Mouse (Mus musculus) midbrain, embryonic 16.5 days (tissue): Measurements from ENCODE around the gene Ndufs2. TPM values are rescaled to one million over a fixed set of nuclear protein-coding genes. Genes with fewer than 3 reads are reported as not detected.

Experiments
- ATAC-seq: fragments of 200-750 bp; cut with Nextera tagmentation; 2 replicates; pipeline ENCODE4 v1.8.0; 2017; ENCODE audit warnings: moderate TSS enrichment
- H3K27ac ChIP-seq: fragments of 300-500 bp; sonication (generic); 2 replicates; pipeline ENCODE4 v1.5.1; 2014; ENCODE audit warnings: mild to moderate bottlenecking, low read length, mixed read lengths
- H3K27me3 ChIP-seq: fragments of 300-500 bp; sonication (generic); 2 replicates; pipeline ENCODE4 v1.6.1; 2014; ENCODE audit warnings: low read depth, low read length, mixed read lengths; ENCODE audit not compliant: control insufficient read depth, insufficient read depth
- H3K36me3 ChIP-seq: fragments of 300-500 bp; sonication (generic); 2 replicates; pipeline ENCODE4 v1.6.1; 2014; ENCODE audit warnings: mild to moderate bottlenecking, low read length, moderate library complexity, mixed read lengths; ENCODE audit not compliant: control insufficient read depth, insufficient read depth
- H3K4me1 ChIP-seq: fragments of 300-500 bp; sonication (generic); 2 replicates; pipeline ENCODE4 v1.6.1; 2014; ENCODE audit warnings: mild to moderate bottlenecking, low read length, mixed read lengths; ENCODE audit not compliant: control insufficient read depth, insufficient read depth
- H3K4me2 ChIP-seq: fragments of 300-500 bp; sonication (generic); 2 replicates; pipeline ENCODE4 v1.6.1; 2014; ENCODE audit warnings: mild to moderate bottlenecking, low read length, mixed read lengths
- H3K4me3 ChIP-seq: fragments of 300-500 bp; sonication (generic); 2 replicates; pipeline ENCODE4 v1.5.1; 2014; ENCODE audit warnings: low read depth, mild to moderate bottlenecking, low read length, moderate library complexity, mixed read lengths
- H3K9ac ChIP-seq: fragments of 300-500 bp; sonication (generic); 2 replicates; pipeline ENCODE4 v1.6.1; 2014; ENCODE audit warnings: low read depth, low read length, mixed read lengths
- H3K9me3 ChIP-seq: fragments of 300-500 bp; sonication (generic); replicated peaks from 2 replicates; pipeline ENCODE4 v1.6.1; 2014; ENCODE audit warnings: mild to moderate bottlenecking, low read length, mixed read lengths; ENCODE audit not compliant: control insufficient read depth, poor library complexity, severe bottlenecking
- WGBS: fragments of 180-500 bp; shearing (Covaris S2); extraction: QIAGEN DNeasy Blood & Tissue Kit; methylation state at CpG from one replicate; pipeline ENCODE4 v1.1.7; 2014; 5-methylcytosine and 5-hydroxymethylcytosine counted together
- polyA plus RNA-seq: library from polyadenylated mRNA; unstranded; fragments of >200 nt; fragmentation: Nextera tagmentation; extraction: Ambion mirVana; gene quantifications from 2 replicates; pipeline ENCODE4 v1.2.1, GENCODE M21; 2015

The Ndufs2 gene
- polyA plus RNA-seq, 1 experiment from 2014 or later = 225 TPM

DNA sequence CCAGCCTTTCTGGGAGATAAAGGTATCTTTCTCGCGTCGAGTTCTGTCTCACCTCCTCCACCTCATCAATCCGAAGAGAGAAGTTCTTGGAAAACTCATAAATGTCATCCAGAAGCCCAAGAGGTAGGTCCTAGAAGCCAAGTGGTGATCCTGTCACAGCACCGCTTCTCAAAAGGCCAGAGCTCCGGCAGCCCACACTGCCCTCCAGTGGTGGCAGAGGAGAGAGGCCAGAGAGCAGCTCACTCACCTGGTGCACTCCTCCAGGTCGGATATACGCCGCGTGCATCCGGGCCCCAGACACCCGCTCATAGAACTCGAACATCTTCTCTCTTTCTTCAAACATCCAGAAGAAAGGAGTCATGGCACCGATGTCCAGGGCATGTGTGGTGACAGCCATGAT is 12.7 kb downstream of the Ndufs2 start:
- Histone ChIP-seq H3K9ac (no peak overlapping the region), H3K9me3 (no peaks in the 10 kb centered on the region), H3K4me2 (no peak overlapping the region), H3K27ac (no peak overlapping the region), H3K27me3 (no peaks in the 10 kb centered on the region), H3K4me3 (no peak overlapping the region), H3K36me3 (peaks cover 53% of the 10 kb centered on the region), H3K4me1 (no peaks in the 10 kb centered on the region)
- ATAC-seq = 0 out of 2 replicates have a peak, but pooled peaks have one; percentile 47
- 74% methylated on average over 14 of the region's 14 CpGs for WGBS

DNA sequence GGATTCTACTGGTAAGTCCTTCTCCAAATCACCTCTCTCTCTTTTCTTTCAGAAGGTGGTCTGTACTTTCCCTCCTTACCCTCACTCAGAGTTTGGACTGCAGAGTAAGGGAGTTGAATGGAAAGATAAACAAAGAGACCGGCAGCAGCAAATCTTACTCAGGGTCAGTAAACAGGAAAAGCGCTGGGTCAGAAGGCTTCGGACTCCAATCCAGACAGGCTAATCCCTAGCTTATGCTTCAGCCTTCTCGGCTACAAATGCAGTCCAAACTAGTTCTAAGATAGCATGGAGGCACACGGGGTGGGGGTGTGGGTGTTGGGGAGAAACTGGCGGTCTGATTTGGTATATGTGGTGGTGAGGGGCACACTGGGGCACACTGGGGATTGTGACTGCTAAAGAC is 13.8 kb downstream of the Ndufs2 start:
- H3K4me3 ChIP-seq = no peak overlapping the region
- 75% methylated on average over 6 of the region's 6 CpGs for WGBS
- H3K27me3 ChIP-seq = no peaks in the 10 kb centered on the region
- peaks cover 53% of the 10 kb centered on the region for H3K36me3 ChIP-seq
- H3K27ac ChIP-seq = no peak overlapping the region
- ATAC-seq = no peak
- no peaks in the 10 kb centered on the region for H3K9me3 ChIP-seq
- H3K4me2 ChIP-seq = no peak overlapping the region
- H3K9ac ChIP-seq = no peak overlapping the region
- H3K4me1 ChIP-seq = no peaks in the 10 kb centered on the region

DNA sequence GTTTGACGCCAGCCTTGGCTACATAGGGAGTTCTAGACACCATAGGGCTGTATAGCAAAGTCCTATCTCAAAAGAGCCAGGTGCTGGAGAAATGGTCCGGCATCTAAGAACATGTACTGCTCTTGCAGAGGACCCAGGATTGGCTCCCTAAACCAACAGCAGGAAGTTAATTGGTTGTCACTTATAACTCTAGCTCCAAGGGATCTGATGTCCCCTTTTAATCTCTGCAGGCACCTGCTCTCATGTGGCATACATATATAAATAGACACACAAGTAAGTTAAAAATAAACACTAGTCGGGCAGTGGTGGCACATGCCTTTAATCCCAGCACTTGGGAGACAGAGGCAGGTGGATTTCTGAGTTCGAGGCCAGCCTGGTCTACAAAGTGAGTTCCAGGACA is 15.4 kb downstream of the Ndufs2 start:
- H3K36me3 ChIP-seq = peaks cover 45% of the 10 kb centered on the region
- H3K4me2 ChIP-seq = no peak overlapping the region
- no peak overlapping the region for H3K4me3 ChIP-seq
- no peaks in the 10 kb centered on the region for H3K4me1 ChIP-seq
- no peak overlapping the region for H3K9ac ChIP-seq
- no peak overlapping the region for H3K27ac ChIP-seq
- H3K9me3 ChIP-seq = no peaks in the 10 kb centered on the region
- H3K27me3 ChIP-seq = no peaks in the 10 kb centered on the region
- 90% methylated on average over 4 of the region's 4 CpGs for WGBS
- no peak for ATAC-seq

DNA sequence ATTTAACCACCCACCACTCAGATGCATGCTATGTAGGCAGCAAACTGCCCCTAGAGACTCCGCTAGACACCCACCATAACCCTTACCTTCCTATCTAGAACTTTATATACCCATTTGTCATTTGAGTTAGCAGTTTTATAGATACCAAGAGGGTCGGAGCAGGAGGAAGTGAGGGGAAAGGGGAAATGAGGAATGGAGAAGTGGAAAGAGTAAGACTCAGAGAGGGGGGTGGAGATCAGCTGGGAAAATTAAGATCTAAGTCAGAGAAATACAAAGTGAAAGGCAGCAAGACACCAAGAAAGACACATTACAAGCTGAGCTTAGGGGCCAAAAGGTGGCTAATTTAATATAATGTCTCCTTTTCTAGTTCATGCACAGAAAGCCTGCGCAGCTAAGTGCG is 16.6 kb downstream of the Ndufs2 start:
- no peak overlapping the region for H3K9ac ChIP-seq
- WGBS = 94% methylated on average over 4 of the region's 4 CpGs
- no peak overlapping the region for H3K27ac ChIP-seq
- no peaks in the 10 kb centered on the region for H3K27me3 ChIP-seq
- no peak overlapping the region for H3K4me3 ChIP-seq
- ATAC-seq = no peak
- no peaks in the 10 kb centered on the region for H3K4me1 ChIP-seq
- H3K9me3 ChIP-seq = no peaks in the 10 kb centered on the region
- H3K36me3 ChIP-seq = peaks cover 34% of the 10 kb centered on the region
- H3K4me2 ChIP-seq = no peak overlapping the region

- H3K27ac ChIP-seq = no peak within 1 kb of the TSS
- no peak within 1 kb of the TSS for H3K4me3 ChIP-seq
- no peaks in the 10 kb centered on the region for H3K27me3 ChIP-seq
- no peak for ATAC-seq
- no peaks in the 10 kb centered on the region for H3K4me1 ChIP-seq
- 93% methylated on average over 14 of the region's 14 CpGs for WGBS
- H3K36me3 ChIP-seq = peaks cover 33% of the 10 kb centered on the region
- no peaks in the 10 kb centered on the region for H3K9me3 ChIP-seq
- H3K4me2 ChIP-seq = no peak within 1 kb of the TSS
- H3K9ac ChIP-seq = no peak within 1 kb of the TSS
Observed at GRCm38 (mm10) chr1:171234126-171234525, 17.1 kb downstream of the Ndufs2 start, which contains the start of gene Fcer1g. TSS of gene Fcer1g (minus strand) at chr1:171234365.

GRCm38 (mm10) chr1:171232800-171233730 is 18.1 kb downstream of the Ndufs2 start:
- ATAC-seq = no peak
- WGBS = 87% methylated on average over 12 of the region's 12 CpGs
- H3K4me2 ChIP-seq = no peak overlapping the region

DNA sequence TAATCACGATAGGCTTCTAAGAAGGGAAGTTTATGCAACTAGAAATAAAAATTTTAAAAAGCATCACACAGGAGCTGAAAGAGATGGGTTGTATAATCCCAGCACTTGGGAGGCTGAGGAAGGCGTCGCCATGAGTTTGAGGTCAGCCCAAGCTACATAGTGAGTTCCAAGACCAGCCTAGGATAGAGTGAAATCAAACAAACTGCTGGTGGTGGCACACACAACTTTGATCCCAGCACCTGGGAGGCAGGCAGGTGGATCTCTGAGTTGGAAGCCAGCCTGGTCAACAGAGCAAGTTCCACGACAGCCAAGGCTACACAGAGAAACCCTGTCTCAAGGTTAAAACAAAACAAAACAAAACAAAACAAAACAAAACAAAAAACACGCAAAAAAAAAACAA is 18.8 kb downstream of the Ndufs2 start:
- Histone ChIP-seq H3K4me3 (no peak overlapping the region), H3K4me1 (no peaks in the 10 kb centered on the region), H3K4me2 (no peak overlapping the region), H3K36me3 (peaks cover 21% of the 10 kb centered on the region), H3K9me3 (no peaks in the 10 kb centered on the region), H3K27ac (no peak overlapping the region), H3K9ac (no peak overlapping the region), H3K27me3 (no peaks in the 10 kb centered on the region)
- no peak for ATAC-seq
- WGBS = 89% methylated on average over 5 of the region's 5 CpGs

More at GRCm38 (mm10) chr1:171232800-171233730, 18.1 kb downstream of the Ndufs2 start:
- H3K36me3 ChIP-seq = peaks cover 27% of the 10 kb centered on the region
- H3K4me1 ChIP-seq = no peaks in the 10 kb centered on the region
- H3K9ac ChIP-seq = no peak overlapping the region
- H3K27me3 ChIP-seq = no peaks in the 10 kb centered on the region
- H3K4me3 ChIP-seq = no peak overlapping the region
- H3K9me3 ChIP-seq = no peaks in the 10 kb centered on the region
- no peak overlapping the region for H3K27ac ChIP-seq

GRCm38 (mm10) chr1:171231844-171232243 is 19.3 kb downstream of the Ndufs2 start:
- H3K9me3 ChIP-seq = no peaks in the 10 kb centered on the region
- no peaks in the 10 kb centered on the region for H3K4me1 ChIP-seq
- no peak overlapping the region for H3K27ac ChIP-seq
- no peak overlapping the region for H3K4me2 ChIP-seq
- no peaks in the 10 kb centered on the region for H3K27me3 ChIP-seq
- peaks cover 18% of the 10 kb centered on the region for H3K36me3 ChIP-seq
- no peak overlapping the region for H3K4me3 ChIP-seq
- whole genome bisulfite sequencing = 74% methylated on average over 4 of the region's 4 CpGs
- no peak for ATAC-seq
- no peak overlapping the region for H3K9ac ChIP-seq

- H3K4me2 ChIP-seq = no peak overlapping the region
- ATAC-seq = no peak
- no peak overlapping the region for H3K9ac ChIP-seq
- H3K4me1 ChIP-seq = no peaks in the 10 kb centered on the region
- H3K4me3 ChIP-seq = no peak overlapping the region
- H3K36me3 ChIP-seq = peaks cover 5% of the 10 kb centered on the region
- H3K27me3 ChIP-seq = no peaks in the 10 kb centered on the region
- H3K9me3 ChIP-seq = no peaks in the 10 kb centered on the region
- no peak overlapping the region for H3K27ac ChIP-seq
- WGBS = 60% methylated on average over 3 of the region's 3 CpGs
Observed at GRCm38 (mm10) chr1:171230215-171230614, 21.0 kb downstream of the Ndufs2 start.
